In genomic region chr7:132232937-132233336, GRCm38 (mm10) we compare ENCODE assay signal across 14 mouse cellular contexts.
A peak's percentile ranks its signal among the peaks of the same experiment; 100 is the strongest.
DNase-seq lines count a peak whose midpoint lies in the region; ATAC-seq and TF ChIP-seq lines count a peak whose summit lies in the region.
"Had no signal": no experiment of that assay in that cellular context is flagged by ENCODE, and none has a peak within 500 bp of the region (broad histone marks: within the 10 kb centered on the region; RNA-seq: fewer than 3 reads in every experiment).

No protein-coding gene starts in this region.

- H3K27me3 ChIP-seq in heart, embryonic 11.5 days (ENCODE audit: control insufficient read depth, insufficient read depth, low read length): no peaks in the 10 kb centered on the region
- no peaks in the 10 kb centered on the region for H3K27me3 ChIP-seq in liver, embryonic 12.5 days (replicated peaks)
- no peaks in the 10 kb centered on the region for H3K27me3 ChIP-seq in midbrain, embryonic 11.5 days (ENCODE audit: control insufficient read depth, insufficient read depth, low read length)
- H3K27me3 ChIP-seq in forebrain, postnatal 0 days (ENCODE audit: insufficient read depth, low read length): no peaks in the 10 kb centered on the region
- H3K27me3 ChIP-seq: midbrain, embryonic 15.5 days had no signal

- H3K4me3 ChIP-seq in heart, embryonic 11.5 days (ENCODE audit: low read depth, low read length): no peak overlapping the region
- no peak overlapping the region for H3K4me3 ChIP-seq in liver, embryonic 12.5 days
- no peak overlapping the region for H3K4me3 ChIP-seq in midbrain, embryonic 11.5 days (ENCODE audit: low read depth, low read length)
- H3K4me3 ChIP-seq in forebrain, postnatal 0 days (ENCODE audit: low read depth, low read length): no peak overlapping the region
- H3K4me3 ChIP-seq: embryonic facial prominence, embryonic 10.5 days; layer of hippocampus, adult 2 months; midbrain, embryonic 15.5 days had no signal

- no peaks in the 10 kb centered on the region for H3K9me3 ChIP-seq in heart, embryonic 11.5 days (replicated peaks; ENCODE audit: control insufficient read depth, low read length)
- H3K9me3 ChIP-seq in liver, embryonic 12.5 days (replicated peaks): no peaks in the 10 kb centered on the region
- no peaks in the 10 kb centered on the region for H3K9me3 ChIP-seq in midbrain, embryonic 11.5 days (ENCODE audit: control insufficient read depth, low read length)
- no peaks in the 10 kb centered on the region for H3K9me3 ChIP-seq in forebrain, postnatal 0 days (ENCODE audit: low read length)
- H3K9me3 ChIP-seq: embryonic facial prominence, embryonic 10.5 days; midbrain, embryonic 15.5 days had no signal

- WGBS in heart, embryonic 11.5 days (ENCODE audit: insufficient replicate concordance): 53% methylated on average over 2 of the region's 2 CpGs
- 61% methylated on average over 2 of the region's 2 CpGs for WGBS in liver, embryonic 12.5 days (ENCODE audit: insufficient replicate concordance)
- 36% methylated on average over 2 of the region's 2 CpGs for WGBS in midbrain, embryonic 11.5 days
- WGBS in forebrain, postnatal 0 days: 63% methylated on average over 2 of the region's 2 CpGs

- no peak overlapping the region for H3K4me2 ChIP-seq in heart, embryonic 11.5 days
- no peak overlapping the region for H3K4me2 ChIP-seq in liver, embryonic 12.5 days
- no peak overlapping the region for H3K4me2 ChIP-seq in midbrain, embryonic 11.5 days
- no peak overlapping the region for H3K4me2 ChIP-seq in forebrain, postnatal 0 days (ENCODE audit: low read depth)
- H3K4me2 ChIP-seq: midbrain, embryonic 15.5 days had no signal

- ATAC-seq in heart, embryonic 11.5 days (replicated peaks; ENCODE audit: insufficient number of reproducible peaks, low FRiP score, low TSS enrichment): no peak
- ATAC-seq in liver, embryonic 12.5 days: no peak
- ATAC-seq in midbrain, embryonic 11.5 days (ENCODE audit: low FRiP score): no peak
- ATAC-seq in forebrain, postnatal 0 days: no peak
- ATAC-seq: midbrain, embryonic 15.5 days had no signal

- H3K9ac ChIP-seq in heart, embryonic 11.5 days (ENCODE audit: low read depth, low read length): no peak overlapping the region
- no peak overlapping the region for H3K9ac ChIP-seq in liver, embryonic 12.5 days
- no peak overlapping the region for H3K9ac ChIP-seq in midbrain, embryonic 11.5 days (ENCODE audit: low read length)
- H3K9ac ChIP-seq in forebrain, postnatal 0 days: no peak overlapping the region
- H3K9ac ChIP-seq: midbrain, embryonic 15.5 days had no signal

- DNase-seq in heart, adult 11 months: peak; percentile 95
- DNase-seq in testis, postnatal 14 days (ENCODE audit: low spot score): peak; percentile 20
- DNase-seq in testis, postnatal 10 days (ENCODE audit: low spot score): no peak
- DNase-seq in kidney, adult 9 months: peak; percentile 54
- DNase-seq in midbrain, embryonic 11.5 days (ENCODE audit: low spot score, missing footprints): no peak
- no peak for DNase-seq in forebrain, postnatal 0 days
- DNase-seq: B cell, adult 2 months; cerebellum, adult 2 months; heart, postnatal 10 days had no signal

- no peak overlapping the region for H3K27ac ChIP-seq in heart, embryonic 11.5 days (ENCODE audit: low read depth, low read length)
- no peak overlapping the region for H3K27ac ChIP-seq in liver, embryonic 12.5 days
- H3K27ac ChIP-seq in midbrain, embryonic 11.5 days (ENCODE audit: low read depth, low read length): no peak overlapping the region
- no peak overlapping the region for H3K27ac ChIP-seq in forebrain, postnatal 0 days (ENCODE audit: low read depth, low read length)
- H3K27ac ChIP-seq: layer of hippocampus, adult 2 months; midbrain, embryonic 15.5 days had no signal

- TF ChIP-seq CTCF in forebrain, postnatal 0 days (IDR thresholded peaks at IDR 0.05; ENCODE audit: low read depth): no peak

- H3K4me1 ChIP-seq in heart, embryonic 11.5 days (ENCODE audit: control insufficient read depth, insufficient read depth, low read length): no peaks in the 10 kb centered on the region; the same call in 1 of the 2 replicates
- no peaks in the 10 kb centered on the region for H3K4me1 ChIP-seq in liver, embryonic 12.5 days
- peaks cover 6% of the 10 kb centered on the region for H3K4me1 ChIP-seq in midbrain, embryonic 11.5 days (ENCODE audit: control insufficient read depth, insufficient read depth, low read length)
- no peaks in the 10 kb centered on the region for H3K4me1 ChIP-seq in forebrain, postnatal 0 days (ENCODE audit: insufficient read depth)
- H3K4me1 ChIP-seq: midbrain, embryonic 15.5 days had no signal

- no peaks in the 10 kb centered on the region for H3K36me3 ChIP-seq in heart, embryonic 11.5 days (ENCODE audit: control insufficient read depth, insufficient read depth, low read length)
- H3K36me3 ChIP-seq in liver, embryonic 12.5 days: peaks cover 18% of the 10 kb centered on the region
- H3K36me3 ChIP-seq in midbrain, embryonic 11.5 days (ENCODE audit: control insufficient read depth, insufficient read depth, low read length): no peaks in the 10 kb centered on the region; the same call in 1 of the 2 replicates
- H3K36me3 ChIP-seq in forebrain, postnatal 0 days (ENCODE audit: insufficient read depth): peaks cover 6% of the 10 kb centered on the region
- H3K36me3 ChIP-seq: midbrain, embryonic 15.5 days had no signal

Comparison
In these comparisons a context has a peak if more than half of its experiments do, and no peak if none do; other contexts are left out.
1. DNase-seq: peak in heart, adult 11 months (single experiment), testis, postnatal 14 days (single experiment) and kidney, adult 9 months (single experiment); none in testis, postnatal 10 days (single experiment), midbrain, embryonic 11.5 days (single experiment) and forebrain, postnatal 0 days (single experiment).